Mouse (Mus musculus): ENCODE data around the gene Galnt17.

GRCm38 (mm10) chr5:130950894-130951400 lies 357.4 kb downstream of the Galnt17 start:
- TF ChIP-seq CTCF (IDR thresholded peaks at IDR 0.05; ENCODE audit: low read depth, low read length) (peak; percentile 27; the same call in 1 of the 2 replicates), POLR2A (IDR thresholded peaks at IDR 0.05; ENCODE audit: extremely low read depth, insufficient read depth, low read length) (no peak)

All from liver, adult 2 months (tissue).